Mouse (Mus musculus) thymus, adult 2 months (tissue): ENCODE results near the gene Dock9.

Source experiments
- CTCF ChIP-seq: fragments of 200-500 bp; IDR thresholded peaks from 2 replicates; pipeline ENCODE4 v1.5.1; 2012; ENCODE audit warnings: mild to moderate bottlenecking, control low read depth, low read length, moderate library complexity, borderline replicate concordance; ENCODE audit not compliant: control insufficient read depth, poor library complexity, insufficient read depth; ENCODE audit errors: extremely low read depth
- POLR2A ChIP-seq: fragments of 200-500 bp; IDR thresholded peaks from 2 replicates; pipeline ENCODE4 v1.6.1; 2012; ENCODE audit warnings: mild to moderate bottlenecking, low read length, control low read depth, moderate library complexity; ENCODE audit not compliant: control insufficient read depth, poor library complexity, insufficient read depth; ENCODE audit errors: extremely low read depth

DNA sequence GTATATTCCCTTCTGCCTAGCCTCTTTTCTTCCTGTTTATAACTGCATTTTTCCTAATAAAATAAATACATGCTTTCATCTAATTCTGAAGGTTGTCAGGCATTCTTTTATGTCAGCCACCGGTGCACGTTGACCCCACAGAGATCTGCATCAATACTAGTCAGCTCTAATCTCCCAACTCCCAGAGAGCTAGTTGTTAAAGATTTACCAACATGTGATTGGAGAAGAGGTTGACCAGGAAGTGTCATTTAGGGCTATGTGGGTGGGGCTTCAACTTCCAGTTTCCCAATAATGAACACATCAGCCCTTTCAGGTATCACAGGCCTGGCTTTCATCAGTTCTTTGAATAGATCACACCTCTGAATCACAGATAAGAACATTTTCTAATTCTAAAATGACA is 288.7 kb downstream of the Dock9 start:
- TF ChIP-seq POLR2A = no peak
- TF ChIP-seq CTCF = no peak
